Mouse (Mus musculus) CD4-positive, CD25-positive, alpha-beta regulatory T cell, adult 4 months (primary cell): ENCODE measurements at regions not wholly inside any gene's neighbourhood (a gene's known extent, or its start where the extent isn't known, plus 50 kb on each side); places are given as distances from the start of the nearest gene placed in this dataset.

Experiments used
- ATAC-seq: one replicate; pipeline ENCODE4 v1.8.0; 2017

- ATAC-seq, result no peak
Measured at GRCm38 (mm10) chr14:56313969-56314368, 50.9 kb upstream of the Atp12a start.

DNA sequence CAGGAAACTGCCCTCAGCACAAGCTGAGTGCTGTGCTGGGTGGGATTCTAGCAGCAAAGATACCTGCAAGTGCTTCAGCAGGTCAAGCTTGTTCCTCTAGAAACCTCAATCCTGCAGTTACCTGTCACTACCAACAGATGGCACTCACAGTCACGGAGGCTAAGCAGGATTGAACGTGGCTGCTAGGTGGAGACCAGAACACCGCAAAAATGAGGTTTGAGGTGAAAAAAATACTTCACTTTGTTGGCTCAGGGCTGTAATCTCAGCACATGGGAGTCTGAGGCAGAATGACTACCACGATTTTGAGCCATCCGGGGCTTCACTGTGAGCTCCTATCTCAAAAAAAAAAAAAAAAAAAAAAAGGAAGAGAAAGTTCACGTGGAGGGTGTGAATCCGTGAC, 50.4 kb upstream of the Atp12a start:
- ATAC-seq, result peak; percentile 72
